Mouse (Mus musculus) lung, embryonic 16.5 days (tissue): ENCODE results near the gene Alkbh4. TPM values are rescaled to one million over a fixed set of nuclear protein-coding genes. Genes with fewer than 3 reads are reported as not detected.
"Not testable (repeated sequence)": the region's sequence is repeated elsewhere in the genome, so short reads cannot be mapped to it uniquely, and the experiment has no call there.

ENCODE experiments used
- ATAC-seq: fragments of 200-750 bp; cut with Nextera tagmentation; 2 replicates; pipeline ENCODE4 v1.8.0; 2017; ENCODE audit warnings: low read depth, mild to moderate bottlenecking, moderate library complexity
- H3K27ac ChIP-seq: fragments of 300-500 bp; sonication (generic); 2 replicates; pipeline ENCODE4 v1.5.1; 2014; ENCODE audit warnings: mild to moderate bottlenecking, control low read depth, low read length
- H3K27me3 ChIP-seq: fragments of 300-500 bp; sonication (generic); 2 replicates; pipeline ENCODE4 v1.6.1; 2014; ENCODE audit warnings: low read depth, low read length, mixed read lengths; ENCODE audit not compliant: control insufficient read depth, insufficient read depth
- H3K36me3 ChIP-seq: fragments of 300-500 bp; sonication (generic); 2 replicates; pipeline ENCODE4 v1.6.1; 2014; ENCODE audit warnings: low read length; ENCODE audit not compliant: control insufficient read depth, insufficient read depth
- H3K4me1 ChIP-seq: fragments of 300-500 bp; sonication (generic); replicated peaks from 2 replicates; pipeline ENCODE4 v1.6.1; 2014; ENCODE audit warnings: low read length, mixed read lengths; ENCODE audit not compliant: control insufficient read depth, insufficient read depth
- H3K4me2 ChIP-seq: fragments of 300-500 bp; sonication (generic); 2 replicates; pipeline ENCODE4 v1.6.1; 2014; ENCODE audit warnings: low read depth, low read length, control low read depth
- H3K4me3 ChIP-seq: fragments of 300-500 bp; sonication (generic); 2 replicates; pipeline ENCODE4 v1.5.1; 2014; ENCODE audit warnings: mild to moderate bottlenecking, low read length, control low read depth
- H3K9ac ChIP-seq: fragments of 300-500 bp; sonication (generic); 2 replicates; pipeline ENCODE4 v1.6.1; 2014; ENCODE audit warnings: low read length, control low read depth
- H3K9me3 ChIP-seq: fragments of 300-500 bp; sonication (generic); 2 replicates; pipeline ENCODE4 v1.6.1; 2016; ENCODE audit warnings: low read length; ENCODE audit not compliant: control insufficient read depth
- WGBS: fragments of 180-500 bp; shearing (Covaris S2); extraction: QIAGEN DNeasy Blood & Tissue Kit; methylation state at CpG from one replicate; pipeline ENCODE4 v1.1.7; 2014; 5-methylcytosine and 5-hydroxymethylcytosine counted together
- polyA plus RNA-seq: library from polyadenylated mRNA; unstranded; fragments of >200 nt; fragmentation: Nextera tagmentation; extraction: Ambion mirVana; gene quantifications from 2 replicates; pipeline ENCODE4 v1.2.1, GENCODE M21; 2015

Alkbh4 gene
- polyA plus RNA-seq, 1 experiment from 2014 or later = 15.6 TPM

GRCm38 (mm10) chr5:136155399-136155798 is 19.5 kb downstream of the Alkbh4 start:
- 75% methylated on average over 5 of the region's 5 CpGs for WGBS
- Histone ChIP-seq H3K36me3 (no peaks in the 10 kb centered on the region), H3K4me3 (no peak overlapping the region), H3K27me3 (no peaks in the 10 kb centered on the region), H3K9ac (no peak overlapping the region), H3K4me1 (no peaks in the 10 kb centered on the region), H3K4me2 (no peak overlapping the region), H3K27ac (no peak overlapping the region), H3K9me3 (no peaks in the 10 kb centered on the region)
- no peak for ATAC-seq

- not testable (repeated sequence) for H3K27me3 ChIP-seq, H3K9me3 ChIP-seq, H3K27ac ChIP-seq, H3K4me1 ChIP-seq, ATAC-seq, H3K4me2 ChIP-seq, H3K36me3 ChIP-seq, H3K4me3 ChIP-seq, H3K9ac ChIP-seq
- WGBS = 76% methylated on average over 10 of the region's 12 CpGs
These were observed 24.1 kb downstream of the Alkbh4 start for GRCm38 (mm10) chr5:136160084-136160483.

GRCm38 (mm10) chr5:136163807-136164474 is 28.0 kb downstream of the Alkbh4 start:
- no peak overlapping the region for H3K9ac ChIP-seq
- H3K27ac ChIP-seq = no peak overlapping the region
- no peak overlapping the region for H3K4me2 ChIP-seq
- H3K27me3 ChIP-seq = no peaks in the 10 kb centered on the region
- no peak overlapping the region for H3K4me3 ChIP-seq
- no peak for ATAC-seq
- no peaks in the 10 kb centered on the region for H3K36me3 ChIP-seq
- no peaks in the 10 kb centered on the region for H3K4me1 ChIP-seq
- H3K9me3 ChIP-seq = peaks cover 5% of the 10 kb centered on the region; the same call in 1 of the 2 replicates
- WGBS = 75% methylated on average over 11 of the region's 11 CpGs

DNA sequence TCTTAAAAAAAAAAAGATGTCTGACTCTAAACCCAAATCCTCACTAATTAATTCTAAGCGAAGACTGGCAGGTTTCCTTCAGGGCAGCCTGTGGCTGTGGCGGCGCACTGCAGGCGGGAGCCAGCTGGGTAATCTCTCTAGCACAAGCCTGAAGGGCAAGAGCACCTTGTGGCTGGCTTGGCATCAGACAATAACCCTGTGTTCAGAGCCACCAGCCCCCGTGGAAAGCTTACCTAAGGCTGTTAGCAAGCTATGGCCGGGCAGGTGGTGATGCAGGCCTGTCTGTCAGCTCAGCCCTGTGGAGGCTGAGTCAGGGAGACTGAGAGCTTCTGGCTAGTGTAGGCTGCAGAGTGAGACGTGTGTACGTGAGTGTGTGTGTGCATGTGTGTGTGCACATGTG is 29.3 kb downstream of the Alkbh4 start:
- no peak overlapping the region for H3K9ac ChIP-seq
- no peak overlapping the region for H3K4me2 ChIP-seq
- no peaks in the 10 kb centered on the region for H3K27me3 ChIP-seq
- no peaks in the 10 kb centered on the region for H3K36me3 ChIP-seq
- WGBS = 79% methylated on average over 8 of the region's 8 CpGs
- H3K4me3 ChIP-seq = no peak overlapping the region
- peaks cover 3% of the 10 kb centered on the region for H3K4me1 ChIP-seq
- H3K9me3 ChIP-seq = peaks cover 5% of the 10 kb centered on the region; the same call in 1 of the 2 replicates
- ATAC-seq = no peak
- H3K27ac ChIP-seq = no peak overlapping the region

- Histone ChIP-seq H3K27ac (no peak overlapping the region), H3K4me1 (peaks cover 17% of the 10 kb centered on the region), H3K36me3 (no peaks in the 10 kb centered on the region), H3K9me3 (peaks cover 5% of the 10 kb centered on the region; the same call in 1 of the 2 replicates), H3K27me3 (no peaks in the 10 kb centered on the region), H3K4me2 (no peak overlapping the region), H3K9ac (no peak overlapping the region), H3K4me3 (no peak overlapping the region)
- no peak for ATAC-seq
- WGBS = 90% methylated on average over 4 of the region's 4 CpGs
These were observed 31.4 kb downstream of the Alkbh4 start for GRCm38 (mm10) chr5:136167296-136167695.

GRCm38 (mm10) chr5:136168071-136168470 is 32.1 kb downstream of the Alkbh4 start:
- no peak overlapping the region for H3K9ac ChIP-seq
- H3K9me3 ChIP-seq = peaks cover 5% of the 10 kb centered on the region; the same call in 1 of the 2 replicates
- peaks cover 17% of the 10 kb centered on the region for H3K4me1 ChIP-seq
- WGBS = 94% methylated on average over 3 of the region's 3 CpGs
- no peak overlapping the region for H3K4me3 ChIP-seq
- H3K36me3 ChIP-seq = no peaks in the 10 kb centered on the region
- no peaks in the 10 kb centered on the region for H3K27me3 ChIP-seq
- no peak overlapping the region for H3K4me2 ChIP-seq
- no peak for ATAC-seq
- H3K27ac ChIP-seq = no peak overlapping the region

DNA sequence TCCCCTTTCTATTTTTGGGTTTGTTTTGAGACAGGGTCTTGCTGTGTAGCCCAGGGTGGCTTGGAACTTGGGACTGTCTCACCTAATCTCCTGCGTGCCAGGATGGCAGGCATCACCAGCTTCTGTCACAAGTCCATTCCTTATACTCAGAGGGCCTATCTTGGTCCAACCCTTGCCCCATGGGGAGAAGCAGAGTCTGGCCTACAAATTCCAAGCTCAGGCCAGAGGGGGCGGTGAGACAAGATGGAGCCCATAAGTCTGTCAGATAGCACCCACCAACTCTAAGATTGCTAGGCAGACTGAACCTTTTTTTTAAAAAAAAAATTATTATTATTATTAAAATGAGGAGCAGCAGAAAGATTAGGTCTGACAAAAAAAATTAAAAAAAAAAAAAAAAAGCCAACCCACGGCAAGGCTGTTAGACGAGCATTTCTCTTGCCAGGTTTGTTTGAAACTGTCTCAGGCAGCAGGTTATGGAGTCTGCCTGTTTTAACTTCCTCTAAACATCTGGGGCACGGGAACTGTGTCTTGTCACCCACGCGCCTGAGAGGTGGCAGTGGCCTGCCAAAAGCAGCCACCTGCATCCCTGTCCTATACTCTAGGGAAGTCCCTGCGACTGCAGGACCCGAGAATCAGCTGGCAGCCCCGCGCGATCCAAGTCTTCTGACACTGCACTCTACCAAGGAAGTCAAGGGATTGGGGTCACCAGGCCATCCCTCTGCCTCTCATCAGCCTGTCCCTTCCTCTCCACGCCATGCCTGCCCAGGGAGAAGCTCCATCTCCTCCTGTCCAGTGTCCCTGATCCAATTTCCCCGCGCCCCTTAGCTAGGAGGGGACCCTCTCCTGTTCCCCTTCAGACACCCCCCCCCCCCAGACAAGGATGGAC is 33.9 kb downstream of the Alkbh4 start:
- Histone ChIP-seq H3K9ac (peak overlapping the region; percentile 76), H3K36me3 (no peaks in the 10 kb centered on the region), H3K4me3 (peak overlapping the region; percentile 66), H3K27ac (no peak overlapping the region; the same call in 1 of the 2 replicates), H3K4me1 (peaks cover 23% of the 10 kb centered on the region), H3K27me3 (no peaks in the 10 kb centered on the region), H3K9me3 (peaks cover 5% of the 10 kb centered on the region; the same call in 1 of the 2 replicates), H3K4me2 (peak overlapping the region; percentile 96)
- ATAC-seq = peak; percentile 5
- WGBS = 10% methylated on average over 15 of the region's 15 CpGs

GRCm38 (mm10) chr5:136170512-136171362 is 34.8 kb downstream of the Alkbh4 start, which contains the start of gene Orai2:
Orai2 (minus strand) TSS chr5:136170713.
- Histone ChIP-seq H3K9ac (peak within 1 kb of the TSS; percentile 76), H3K4me1 (peaks cover 23% of the 10 kb centered on the region), H3K27ac (peak within 1 kb of the TSS; percentile 77), H3K27me3 (no peaks in the 10 kb centered on the region), H3K4me3 (peak within 1 kb of the TSS; percentile 66), H3K36me3 (no peaks in the 10 kb centered on the region), H3K9me3 (peaks cover 5% of the 10 kb centered on the region; the same call in 1 of the 2 replicates), H3K4me2 (peak within 1 kb of the TSS; percentile 96)
- WGBS = 2% methylated on average over 37 of the region's 49 CpGs
- ATAC-seq = peak; percentile 80
